Mouse (Mus musculus) heart, adult 2 months (tissue): ENCODE data around the gene Prdm11. TPM values are rescaled to one million over a fixed set of nuclear protein-coding genes. Genes with fewer than 3 reads are reported as not detected.

Experiments
- DNase-seq, 2 experiments: peaks; one replicate each; pipeline ENCODE4 v3.0.0; 2021
- H3K27ac ChIP-seq: fragments of 200-600 bp; 2 replicates; pipeline ENCODE4 v1.8.1; 2022
- H3K27me3 ChIP-seq: fragments of 200-500 bp; 2 replicates; pipeline ENCODE4 v1.6.1; 2012; ENCODE audit warnings: mild to moderate bottlenecking, low read length, inconsistent platforms, mixed read lengths; ENCODE audit not compliant: control insufficient read depth, insufficient read depth
- H3K36me3 ChIP-seq: fragments of 200-500 bp; 2 replicates; pipeline ENCODE4 v1.6.1; 2012; ENCODE audit warnings: low read length, inconsistent platforms; ENCODE audit not compliant: control insufficient read depth, insufficient read depth
- H3K4me1 ChIP-seq: fragments of 200-500 bp; 2 replicates; pipeline ENCODE4 v1.6.1; 2011; ENCODE audit warnings: low read length; ENCODE audit not compliant: control insufficient read depth, insufficient read depth
- H3K4me3 ChIP-seq: fragments of 200-600 bp; 2 replicates; pipeline ENCODE4 v1.8.1; 2022
- H3K79me2 ChIP-seq: fragments of 200-500 bp; replicated peaks from 2 replicates; pipeline ENCODE4 v1.6.1; 2012; ENCODE audit warnings: mild to moderate bottlenecking, inconsistent platforms, low read length, moderate library complexity, mixed read lengths; ENCODE audit not compliant: control insufficient read depth, insufficient read depth
- H3K9ac ChIP-seq: fragments of 200-500 bp; 2 replicates; pipeline ENCODE4 v1.6.1; 2012; ENCODE audit warnings: low read depth, mild to moderate bottlenecking, control low read depth, inconsistent platforms, low read length, mixed read lengths
- CTCF ChIP-seq: fragments of 200-600 bp; IDR thresholded peaks from 2 replicates; pipeline ENCODE4 v1.8.1; 2022; ENCODE audit warnings: antibody characterized with exemption, mild to moderate bottlenecking, moderate library complexity
- EP300 ChIP-seq: fragments of 200-500 bp; IDR thresholded peaks from 2 replicates; pipeline ENCODE4 v1.6.1; 2011; ENCODE audit warnings: low read depth, low read length, control low read depth; ENCODE audit not compliant: insufficient read depth
- POLR2A ChIP-seq: fragments of 200-500 bp; IDR thresholded peaks from 2 replicates; pipeline ENCODE4 v1.6.1; 2011; ENCODE audit warnings: mild to moderate bottlenecking, low read depth, low read length, control low read depth; ENCODE audit not compliant: insufficient read depth
- WGBS: fragments of 180-500 bp; shearing (Covaris S2); methylation state at CpG from one replicate; pipeline ENCODE4 v1.1.7; 2018; 5-methylcytosine and 5-hydroxymethylcytosine counted together
- intact Hi-C: fragments of 180-260 bp; cut with DNase I; formaldehyde crosslinking; loops from one replicate; pipeline ENCODE4 v1.15.1; 2025
- polyA plus RNA-seq: library from polyadenylated mRNA; depleted of rRNA; stranded (reverse); fragments of >200 nt; gene quantifications from 2 replicates; pipeline ENCODE4 v1.2.3, GENCODE M21; 2012
- total RNA-seq, 2 experiments: library from RNA; stranded (reverse); gene quantifications; 2 replicates each; pipeline ENCODE4 v1.2.3; 2021

Gene Prdm11
- total and polyA plus RNA-seq, 3 experiments: 4.4 to 9.5 (median 7.9) TPM

GRCm38 (mm10) chr2:93011933-93012332, 34.0 kb downstream of the Prdm11 start:
- no peak overlapping the region for H3K27ac ChIP-seq
- 83% methylated on average over 9 of the region's 9 CpGs for WGBS
- no peak overlapping the region for H3K9ac ChIP-seq
- H3K79me2 ChIP-seq: no peaks in the 10 kb centered on the region
- H3K4me1 ChIP-seq: peaks cover 2% of the 10 kb centered on the region; the same call in 1 of the 2 replicates
- H3K36me3 ChIP-seq: no peaks in the 10 kb centered on the region
- H3K4me3 ChIP-seq: no peak overlapping the region
- no peaks in the 10 kb centered on the region for H3K27me3 ChIP-seq
- intact Hi-C loops: no loop called here
- no peak for DNase-seq
- TF ChIP-seq POLR2A (no peak), CTCF (peak; percentile 45)

- no peak overlapping the region for H3K9ac ChIP-seq
- no peak overlapping the region for H3K4me3 ChIP-seq
- no peaks in the 10 kb centered on the region for H3K27me3 ChIP-seq
- H3K79me2 ChIP-seq: no peaks in the 10 kb centered on the region
- intact Hi-C loops: no loop called here
- 95% methylated on average over 5 of the region's 5 CpGs for WGBS
- no peak for DNase-seq
- H3K4me1 ChIP-seq: peaks cover 2% of the 10 kb centered on the region; the same call in 1 of the 2 replicates
- TF ChIP-seq CTCF (no peak), EP300 (no peak), POLR2A (no peak)
- H3K36me3 ChIP-seq: no peaks in the 10 kb centered on the region
- H3K27ac ChIP-seq: no peak overlapping the region
These were observed 34.5 kb downstream of the Prdm11 start for GRCm38 (mm10) chr2:93011465-93011864.

- intact Hi-C loops: no loop called here
- H3K9ac ChIP-seq: no peak overlapping the region
- H3K79me2 ChIP-seq: no peaks in the 10 kb centered on the region
- TF ChIP-seq EP300: no peak
- no peak for TF ChIP-seq CTCF
- TF ChIP-seq POLR2A: no peak
- H3K27me3 ChIP-seq: no peaks in the 10 kb centered on the region
- no peaks in the 10 kb centered on the region for H3K4me1 ChIP-seq
- H3K36me3 ChIP-seq: no peaks in the 10 kb centered on the region
- DNase-seq: no peak
- H3K4me3 ChIP-seq: no peak overlapping the region
- H3K27ac ChIP-seq: no peak overlapping the region
- 95% methylated on average over 3 of the region's 3 CpGs for WGBS
These were observed 37.8 kb downstream of the Prdm11 start for GRCm38 (mm10) chr2:93007967-93008685.

GRCm38 (mm10) chr2:93005028-93005427, 40.9 kb downstream of the Prdm11 start:
- H3K9ac ChIP-seq: no peak overlapping the region
- TF ChIP-seq POLR2A (no peak), EP300 (no peak), CTCF (no peak)
- no peaks in the 10 kb centered on the region for H3K4me1 ChIP-seq
- H3K4me3 ChIP-seq: no peak overlapping the region
- H3K27me3 ChIP-seq: no peaks in the 10 kb centered on the region
- H3K27ac ChIP-seq: no peak overlapping the region
- 85% methylated on average over 4 of the region's 4 CpGs for WGBS
- no peak for DNase-seq
- H3K36me3 ChIP-seq: no peaks in the 10 kb centered on the region
- H3K79me2 ChIP-seq: no peaks in the 10 kb centered on the region
- intact Hi-C loops: no loop called here

- TF ChIP-seq EP300: peak; percentile 68; the same call in 1 of the 2 replicates
- TF ChIP-seq POLR2A: no peak
- Histone ChIP-seq H3K4me3 (no peak overlapping the region), H3K9ac (no peak overlapping the region), H3K4me1 (peaks cover 12% of the 10 kb centered on the region), H3K79me2 (no peaks in the 10 kb centered on the region), H3K27ac (peak overlapping the region; percentile 38; the same call in 1 of the 2 replicates), H3K36me3 (no peaks in the 10 kb centered on the region; the same call in 1 of the 2 replicates), H3K27me3 (no peaks in the 10 kb centered on the region)
- intact Hi-C loops: no loop called here
- WGBS: 66% methylated on average over 5 of the region's 5 CpGs
- peak; percentile 40 to 64 for DNase-seq
These were observed 54.0 kb downstream of the Prdm11 start for GRCm38 (mm10) chr2:92991976-92992375.

- intact Hi-C loops: loop anchor here (5.0 to 10.0 kb wide), 3 partner anchors 58 to 205 kb away; partner anchors contain the start of gene Prdm11
- no peak for DNase-seq
- Histone ChIP-seq H3K36me3 (no peaks in the 10 kb centered on the region; the same call in 1 of the 2 replicates), H3K4me1 (peaks cover 12% of the 10 kb centered on the region), H3K4me3 (no peak overlapping the region), H3K27me3 (no peaks in the 10 kb centered on the region), H3K9ac (no peak overlapping the region), H3K27ac (no peak overlapping the region), H3K79me2 (no peaks in the 10 kb centered on the region)
- 87% methylated on average over 9 of the region's 9 CpGs for WGBS
- TF ChIP-seq CTCF: no peak
- no peak for TF ChIP-seq EP300
These were observed 56.4 kb downstream of the Prdm11 start for GRCm38 (mm10) chr2:92989593-92989992.
